Mouse (Mus musculus): ENCODE results near the gene Pitpna.

Gene Pitpna

GRCm38 (mm10) chr11:75657841-75658240 is 69.9 kb downstream of the Pitpna start:
- no peak for DNase-seq (ENCODE audit: low spot score in 2 of 2)

GRCm38 (mm10) chr11:75658311-75658710 is 70.4 kb downstream of the Pitpna start:
- DNase-seq (ENCODE audit: low spot score in 2 of 2), result no peak

GRCm38 (mm10) chr11:75658996-75659750 is 71.3 kb downstream of the Pitpna start:
- no peak for DNase-seq (ENCODE audit: low spot score in 2 of 2)

- no peak for DNase-seq (ENCODE audit: low spot score in 2 of 2)
Measured at GRCm38 (mm10) chr11:75660081-75660590, 72.2 kb downstream of the Pitpna start.

GRCm38 (mm10) chr11:75660941-75661800 is 73.3 kb downstream of the Pitpna start:
- DNase-seq (ENCODE audit: low spot score in 2 of 2), result no peak

- no peak for DNase-seq (ENCODE audit: low spot score in 2 of 2)
Measured at GRCm38 (mm10) chr11:75662131-75662530, 74.2 kb downstream of the Pitpna start.

GRCm38 (mm10) chr11:75666296-75666695 is 78.4 kb downstream of the Pitpna start:
- DNase-seq (ENCODE audit: low spot score in 2 of 2), result no peak

- no peak for DNase-seq (ENCODE audit: low spot score in 2 of 2)
Measured at GRCm38 (mm10) chr11:75668621-75669020, 80.7 kb downstream of the Pitpna start.

GRCm38 (mm10) chr11:75669176-75669852 is 81.4 kb downstream of the Pitpna start:
- no peak for DNase-seq (ENCODE audit: low spot score in 2 of 2)

GRCm38 (mm10) chr11:75669853-75670200 is 81.9 kb downstream of the Pitpna start:
- DNase-seq (ENCODE audit: low spot score in 2 of 2), result no peak

- DNase-seq (ENCODE audit: low spot score in 2 of 2), result no peak
Measured at GRCm38 (mm10) chr11:75671426-75672180, 83.7 kb downstream of the Pitpna start.

- no peak for DNase-seq (ENCODE audit: low spot score in 2 of 2)
Measured at GRCm38 (mm10) chr11:75673411-75673810, 85.5 kb downstream of the Pitpna start.

GRCm38 (mm10) chr11:75674875-75675274 is 87.0 kb downstream of the Pitpna start:
- DNase-seq (ENCODE audit: low spot score in 2 of 2), result no peak

GRCm38 (mm10) chr11:75677881-75678746 is 90.2 kb downstream of the Pitpna start:
- no peak for DNase-seq (ENCODE audit: low spot score in 2 of 2)
